Mouse (Mus musculus): Measurements from ENCODE around the gene Sgce. TPM values are rescaled to one million over a fixed set of nuclear protein-coding genes. Genes with fewer than 3 reads are reported as not detected.

Sgce gene
- total and polyA plus RNA-seq, 2 experiments from 2014 or later: 29.7 to 46.2 TPM

GRCm38 (mm10) chr6:4739522-4740355 is 7.3 kb downstream of the Sgce start:
- Histone ChIP-seq H3K9me3 (ENCODE audit: low read length) (no peaks in the 10 kb centered on the region), H3K36me3 (ENCODE audit: insufficient read depth, low read length) (no peaks in the 10 kb centered on the region), H3K9ac (replicated peaks; ENCODE audit: low read length) (no peak overlapping the region), H3K4me3 (ENCODE audit: low read length) (0 out of 2 replicates have a peak overlapping the region, but pooled peaks have one; percentile 3), H3K4me1 (ENCODE audit: insufficient read depth, low read length) (no peaks in the 10 kb centered on the region), H3K4me2 (ENCODE audit: low read depth, low read length) (peak overlapping the region; percentile 33), H3K27ac (no peak overlapping the region), H3K27me3 (ENCODE audit: insufficient read depth, low read length) (no peaks in the 10 kb centered on the region)
- no peak for TF ChIP-seq CTCF (IDR thresholded peaks at IDR 0.05; ENCODE audit: low read depth)
- 16% methylated on average over 13 of the region's 13 CpGs for WGBS
- no peak for DNase-seq (ENCODE audit: low spot score)
- ATAC-seq: no peak

GRCm38 (mm10) chr6:4738717-4739116 is 8.3 kb downstream of the Sgce start:
- DNase-seq (ENCODE audit: low spot score) (no peak), ATAC-seq (no peak)
- Histone ChIP-seq H3K27ac (no peak overlapping the region), H3K4me2 (ENCODE audit: low read depth, low read length) (no peak overlapping the region), H3K9ac (replicated peaks; ENCODE audit: low read length) (no peak overlapping the region), H3K9me3 (ENCODE audit: low read length) (no peaks in the 10 kb centered on the region), H3K4me3 (ENCODE audit: low read length) (no peak overlapping the region), H3K27me3 (ENCODE audit: insufficient read depth, low read length) (no peaks in the 10 kb centered on the region), H3K4me1 (ENCODE audit: insufficient read depth, low read length) (no peaks in the 10 kb centered on the region), H3K36me3 (ENCODE audit: insufficient read depth, low read length) (no peaks in the 10 kb centered on the region)
- 14% methylated on average over 2 of the region's 2 CpGs for WGBS
- no peak for TF ChIP-seq CTCF (IDR thresholded peaks at IDR 0.05; ENCODE audit: low read depth)

- H3K27ac ChIP-seq: no peak overlapping the region
- ATAC-seq (peak; percentile 69), DNase-seq (ENCODE audit: low spot score) (no peak)
- H3K27me3 ChIP-seq (ENCODE audit: insufficient read depth, low read length): no peaks in the 10 kb centered on the region
- no peak overlapping the region for H3K4me2 ChIP-seq (ENCODE audit: low read depth, low read length)
- H3K9ac ChIP-seq (replicated peaks; ENCODE audit: low read length): no peak overlapping the region
- no peaks in the 10 kb centered on the region for H3K9me3 ChIP-seq (ENCODE audit: low read length)
- no peaks in the 10 kb centered on the region for H3K4me1 ChIP-seq (ENCODE audit: insufficient read depth, low read length)
- H3K4me3 ChIP-seq (ENCODE audit: low read length): no peak overlapping the region
- TF ChIP-seq CTCF (IDR thresholded peaks at IDR 0.05; ENCODE audit: low read depth): no peak
- 32% methylated on average over 11 of the region's 11 CpGs for WGBS
- H3K36me3 ChIP-seq (ENCODE audit: insufficient read depth, low read length): no peaks in the 10 kb centered on the region
Measured at GRCm38 (mm10) chr6:4738034-4738629, 8.9 kb downstream of the Sgce start.

- Histone ChIP-seq H3K9ac (replicated peaks; ENCODE audit: low read length) (no peak overlapping the region), H3K36me3 (ENCODE audit: insufficient read depth, low read length) (no peaks in the 10 kb centered on the region), H3K9me3 (ENCODE audit: low read length) (no peaks in the 10 kb centered on the region), H3K27ac (no peak overlapping the region), H3K4me2 (ENCODE audit: low read depth, low read length) (no peak overlapping the region), H3K4me3 (ENCODE audit: low read length) (no peak overlapping the region), H3K4me1 (ENCODE audit: insufficient read depth, low read length) (no peaks in the 10 kb centered on the region), H3K27me3 (ENCODE audit: insufficient read depth, low read length) (no peaks in the 10 kb centered on the region)
- 83% methylated on average over 9 of the region's 9 CpGs for WGBS
- DNase-seq (ENCODE audit: low spot score): no peak
- ATAC-seq: no peak
- no peak for TF ChIP-seq CTCF (IDR thresholded peaks at IDR 0.05; ENCODE audit: low read depth)
Measured at GRCm38 (mm10) chr6:4736372-4736771, 10.6 kb downstream of the Sgce start.

GRCm38 (mm10) chr6:4733208-4733607 is 13.8 kb downstream of the Sgce start:
- Histone ChIP-seq H3K4me3 (ENCODE audit: low read length) (no peak overlapping the region), H3K4me1 (ENCODE audit: insufficient read depth, low read length) (no peaks in the 10 kb centered on the region), H3K9ac (replicated peaks; ENCODE audit: low read length) (no peak overlapping the region), H3K36me3 (ENCODE audit: insufficient read depth, low read length) (no peaks in the 10 kb centered on the region), H3K27ac (no peak overlapping the region), H3K9me3 (ENCODE audit: low read length) (no peaks in the 10 kb centered on the region), H3K27me3 (ENCODE audit: insufficient read depth, low read length) (no peaks in the 10 kb centered on the region), H3K4me2 (ENCODE audit: low read depth, low read length) (no peak overlapping the region)
- WGBS: 87% methylated on average over 8 of the region's 8 CpGs
- TF ChIP-seq CTCF (IDR thresholded peaks at IDR 0.05; ENCODE audit: low read depth): no peak
- no peak for DNase-seq (ENCODE audit: low spot score)
- ATAC-seq: no peak

- no peak for TF ChIP-seq CTCF (IDR thresholded peaks at IDR 0.05; ENCODE audit: low read depth)
- Histone ChIP-seq H3K4me3 (ENCODE audit: low read length) (no peak overlapping the region), H3K9me3 (ENCODE audit: low read length) (no peaks in the 10 kb centered on the region), H3K9ac (replicated peaks; ENCODE audit: low read length) (no peak overlapping the region), H3K36me3 (ENCODE audit: insufficient read depth, low read length) (no peaks in the 10 kb centered on the region), H3K27me3 (ENCODE audit: insufficient read depth, low read length) (no peaks in the 10 kb centered on the region), H3K27ac (no peak overlapping the region), H3K4me2 (ENCODE audit: low read depth, low read length) (no peak overlapping the region), H3K4me1 (ENCODE audit: insufficient read depth, low read length) (no peaks in the 10 kb centered on the region)
- ATAC-seq (no peak), DNase-seq (ENCODE audit: low spot score) (no peak)
- WGBS: 70% methylated on average over 8 of the region's 8 CpGs
Measured at GRCm38 (mm10) chr6:4731675-4732074, 15.3 kb downstream of the Sgce start.

GRCm38 (mm10) chr6:4728305-4728704 is 18.7 kb downstream of the Sgce start:
- H3K36me3 ChIP-seq (ENCODE audit: insufficient read depth, low read length): no peaks in the 10 kb centered on the region
- TF ChIP-seq CTCF (IDR thresholded peaks at IDR 0.05; ENCODE audit: low read depth): no peak
- no peaks in the 10 kb centered on the region for H3K9me3 ChIP-seq (ENCODE audit: low read length)
- H3K27me3 ChIP-seq (ENCODE audit: insufficient read depth, low read length): no peaks in the 10 kb centered on the region
- ATAC-seq (no peak), DNase-seq (ENCODE audit: low spot score) (no peak)
- no peak overlapping the region for H3K4me3 ChIP-seq (ENCODE audit: low read length)
- no peak overlapping the region for H3K9ac ChIP-seq (replicated peaks; ENCODE audit: low read length)
- WGBS: 95% methylated on average over 2 of the region's 2 CpGs
- H3K4me1 ChIP-seq (ENCODE audit: insufficient read depth, low read length): no peaks in the 10 kb centered on the region
- H3K27ac ChIP-seq: no peak overlapping the region
- H3K4me2 ChIP-seq (ENCODE audit: low read depth, low read length): no peak overlapping the region
